Mouse (Mus musculus): ENCODE data around the gene Prok1. TPM values are rescaled to one million over a fixed set of nuclear protein-coding genes. Genes with fewer than 3 reads are reported as not detected.
A peak's percentile ranks its signal among the peaks of the same experiment; 100 is the strongest.

Prok1 gene
- polyA plus RNA-seq, 1 experiment: 10.8 TPM

GRCm38 (mm10) chr3:107255992-107256391 lies 16.5 kb upstream of the Prok1 start:
- peaks cover 4% of the 10 kb centered on the region; the same call in 1 of the 2 replicates for H3K4me1 ChIP-seq (ENCODE audit: control insufficient read depth, insufficient read depth, low read length)
- 91% methylated on average over 3 of the region's 3 CpGs for WGBS
- DNase-seq: no peak
- no peaks in the 10 kb centered on the region for H3K27me3 ChIP-seq (replicated peaks; ENCODE audit: control insufficient read depth, insufficient read depth, low read length)
- no peak overlapping the region for H3K4me3 ChIP-seq (ENCODE audit: insufficient read depth, low read depth, low read length)
- TF ChIP-seq CTCF (conservative IDR thresholded peaks at IDR 0.05; ENCODE audit: insufficient read depth, insufficient read length, low read depth, low read length): no peak
- no peaks in the 10 kb centered on the region for H3K36me3 ChIP-seq (ENCODE audit: control insufficient read depth, insufficient read depth, low read length)
- no peak overlapping the region for H3K27ac ChIP-seq (ENCODE audit: insufficient read depth, low read depth, low read length)

GRCm38 (mm10) chr3:107253925-107254324 lies 14.4 kb upstream of the Prok1 start:
- DNase-seq: no peak
- WGBS: 65% methylated on average over 5 of the region's 5 CpGs
- Histone ChIP-seq H3K27ac (ENCODE audit: insufficient read depth, low read depth, low read length) (no peak overlapping the region), H3K36me3 (ENCODE audit: control insufficient read depth, insufficient read depth, low read length) (no peaks in the 10 kb centered on the region), H3K27me3 (replicated peaks; ENCODE audit: control insufficient read depth, insufficient read depth, low read length) (no peaks in the 10 kb centered on the region), H3K4me3 (ENCODE audit: insufficient read depth, low read depth, low read length) (no peak overlapping the region), H3K4me1 (ENCODE audit: control insufficient read depth, insufficient read depth, low read length) (peaks cover 8% of the 10 kb centered on the region; the same call in 1 of the 2 replicates)
- TF ChIP-seq POLR2A (IDR thresholded peaks at IDR 0.05; ENCODE audit: low read depth, low read length): no peak

- 49% methylated on average over 4 of the region's 4 CpGs for WGBS
- Histone ChIP-seq H3K27me3 (replicated peaks; ENCODE audit: control insufficient read depth, insufficient read depth, low read length) (no peaks in the 10 kb centered on the region), H3K27ac (ENCODE audit: insufficient read depth, low read depth, low read length) (no peak overlapping the region), H3K36me3 (ENCODE audit: control insufficient read depth, insufficient read depth, low read length) (no peaks in the 10 kb centered on the region), H3K4me1 (ENCODE audit: control insufficient read depth, insufficient read depth, low read length) (peaks cover 14% of the 10 kb centered on the region; the same call in 1 of the 2 replicates), H3K4me3 (ENCODE audit: insufficient read depth, low read depth, low read length) (no peak overlapping the region)
- TF ChIP-seq CTCF (conservative IDR thresholded peaks at IDR 0.05; ENCODE audit: insufficient read depth, insufficient read length, low read depth, low read length) (no peak), POLR2A (IDR thresholded peaks at IDR 0.05; ENCODE audit: low read depth, low read length) (no peak)
- peak; percentile 50 for DNase-seq
Observed at GRCm38 (mm10) chr3:107252035-107252434, 12.5 kb upstream of the Prok1 start.

- TF ChIP-seq CTCF (conservative IDR thresholded peaks at IDR 0.05; ENCODE audit: insufficient read depth, insufficient read length, low read depth, low read length): no peak
- Histone ChIP-seq H3K36me3 (ENCODE audit: control insufficient read depth, insufficient read depth, low read length) (no peaks in the 10 kb centered on the region), H3K4me1 (ENCODE audit: control insufficient read depth, insufficient read depth, low read length) (peaks cover 14% of the 10 kb centered on the region; the same call in 1 of the 2 replicates), H3K27me3 (replicated peaks; ENCODE audit: control insufficient read depth, insufficient read depth, low read length) (no peaks in the 10 kb centered on the region), H3K4me3 (ENCODE audit: insufficient read depth, low read depth, low read length) (no peak overlapping the region), H3K27ac (ENCODE audit: insufficient read depth, low read depth, low read length) (0 out of 2 replicates have a peak overlapping the region, but pooled peaks have one; percentile 33)
- 61% methylated on average over 2 of the region's 2 CpGs for WGBS
- no peak for DNase-seq
Observed at GRCm38 (mm10) chr3:107250320-107250719, 10.8 kb upstream of the Prok1 start.

- Histone ChIP-seq H3K36me3 (ENCODE audit: control insufficient read depth, insufficient read depth, low read length) (no peaks in the 10 kb centered on the region), H3K27ac (ENCODE audit: insufficient read depth, low read depth, low read length) (no peak overlapping the region), H3K4me3 (ENCODE audit: insufficient read depth, low read depth, low read length) (no peak overlapping the region), H3K27me3 (replicated peaks; ENCODE audit: control insufficient read depth, insufficient read depth, low read length) (no peaks in the 10 kb centered on the region), H3K4me1 (ENCODE audit: control insufficient read depth, insufficient read depth, low read length) (peaks cover 14% of the 10 kb centered on the region; the same call in 1 of the 2 replicates)
- DNase-seq: peak; percentile 90
- WGBS: 41% methylated on average over 3 of the region's 3 CpGs
- TF ChIP-seq CTCF (conservative IDR thresholded peaks at IDR 0.05; ENCODE audit: insufficient read depth, insufficient read length, low read depth, low read length) (no peak), POLR2A (IDR thresholded peaks at IDR 0.05; ENCODE audit: low read depth, low read length) (no peak)
Observed at GRCm38 (mm10) chr3:107249042-107249441, 9.5 kb upstream of the Prok1 start.

GRCm38 (mm10) chr3:107246876-107247275 lies 7.4 kb upstream of the Prok1 start:
- 65% methylated on average over 6 of the region's 6 CpGs for WGBS
- no peak for TF ChIP-seq POLR2A (IDR thresholded peaks at IDR 0.05; ENCODE audit: low read depth, low read length)
- H3K4me1 ChIP-seq (ENCODE audit: control insufficient read depth, insufficient read depth, low read length): peaks cover 16% of the 10 kb centered on the region; the same call in 1 of the 2 replicates
- H3K27ac ChIP-seq (ENCODE audit: insufficient read depth, low read depth, low read length): no peak overlapping the region
- H3K4me3 ChIP-seq (ENCODE audit: insufficient read depth, low read depth, low read length): no peak overlapping the region
- peak; percentile 51 for DNase-seq
- H3K27me3 ChIP-seq (replicated peaks; ENCODE audit: control insufficient read depth, insufficient read depth, low read length): no peaks in the 10 kb centered on the region
- no peaks in the 10 kb centered on the region for H3K36me3 ChIP-seq (ENCODE audit: control insufficient read depth, insufficient read depth, low read length)

- peaks cover 19% of the 10 kb centered on the region for H3K4me1 ChIP-seq (ENCODE audit: control insufficient read depth, insufficient read depth, low read length)
- H3K27me3 ChIP-seq (replicated peaks; ENCODE audit: control insufficient read depth, insufficient read depth, low read length): no peaks in the 10 kb centered on the region
- no peak for TF ChIP-seq CTCF (conservative IDR thresholded peaks at IDR 0.05; ENCODE audit: insufficient read depth, insufficient read length, low read depth, low read length)
- TF ChIP-seq POLR2A (IDR thresholded peaks at IDR 0.05; ENCODE audit: low read depth, low read length): no peak
- 27% methylated on average over 14 of the region's 14 CpGs for WGBS
- H3K36me3 ChIP-seq (ENCODE audit: control insufficient read depth, insufficient read depth, low read length): no peaks in the 10 kb centered on the region
- H3K4me3 ChIP-seq (ENCODE audit: insufficient read depth, low read depth, low read length): no peak overlapping the region
- H3K27ac ChIP-seq (ENCODE audit: insufficient read depth, low read depth, low read length): no peak overlapping the region; the same call in 1 of the 2 replicates
- peak; percentile 78 for DNase-seq
Observed at GRCm38 (mm10) chr3:107241389-107242094, 2.0 kb upstream of the Prok1 start.

Measured in kidney, adult 2 months (tissue).